ENCODE assay signal across 31 mouse cellular contexts in genomic region chr12:107844631-107845030, GRCm38 (mm10).
DNase-seq lines count a peak whose midpoint lies in the region; ATAC-seq lines count a peak whose summit lies in the region.
"Had no signal": no experiment of that assay in that cellular context is flagged by ENCODE, and none has a peak within 500 bp of the region (broad histone marks: within the 10 kb centered on the region; RNA-seq: fewer than 3 reads in every experiment).

No protein-coding gene starts in this region.

- WGBS in heart, embryonic 11.5 days (ENCODE audit: insufficient replicate concordance) = 79% methylated on average over 5 of the region's 5 CpGs

- intact Hi-C loops in left cerebral cortex, postnatal 25 days (cut with DNase I) = no loop called here

- H3K36me3 ChIP-seq in heart, embryonic 11.5 days (ENCODE audit: control insufficient read depth, insufficient read depth, low read length) = no peaks in the 10 kb centered on the region
- H3K36me3 ChIP-seq: embryonic facial prominence, embryonic 10.5 days; embryonic facial prominence, embryonic 13.5 days; forebrain, embryonic 12.5 days; forebrain, embryonic 15.5 days; G1E; heart, embryonic 13.5 days had no signal

- DNase-seq in heart, adult 11 months = peak; percentile 57
- peak; percentile 42 for DNase-seq in layer of hippocampus, adult 9-11 months
- no peak for DNase-seq in layer of hippocampus, adult 11-12 months (ENCODE audit: low spot score)
- peak; percentile 8 to 52 for DNase-seq in left cerebral cortex, postnatal 25 days (ENCODE audit: low spot score in 2 of 2)
- no peak for DNase-seq in left cerebral cortex, adult 11 months (ENCODE audit: low spot score)
- peak; percentile 29 for DNase-seq in brain, adult 2 months (ENCODE audit: low read depth, low spot score)
- DNase-seq: adrenal gland, postnatal 10 days; adrenal gland, postnatal 36 days; B cell, adult 2 months; cerebellum, adult 11 months; cerebellum, adult 2 months; cerebellum, adult 9-11 months; cerebellum, postnatal 25 days; embryo, embryonic 11 days; gastrocnemius, adult 2 months; gastrocnemius, postnatal 14 days; heart, adult 18-20 months; heart, postnatal 14 days; heart, postnatal 4 days had no signal

- ATAC-seq in heart, embryonic 11.5 days (replicated peaks; ENCODE audit: insufficient number of reproducible peaks, low FRiP score, low TSS enrichment) = no peak
- ATAC-seq: forebrain, embryonic 15.5 days; hindbrain, postnatal 0 days; Patski had no signal

- no peak overlapping the region for H3K9ac ChIP-seq in heart, embryonic 11.5 days (ENCODE audit: low read depth, low read length)
- H3K9ac ChIP-seq: embryonic facial prominence, embryonic 13.5 days; forebrain, embryonic 12.5 days; forebrain, embryonic 15.5 days; heart, embryonic 13.5 days; hindbrain, embryonic 14.5 days had no signal

- H3K27ac ChIP-seq in heart, embryonic 11.5 days (ENCODE audit: low read depth, low read length) = no peak overlapping the region
- H3K27ac ChIP-seq: embryonic facial prominence, embryonic 10.5 days; embryonic facial prominence, embryonic 13.5 days; forebrain, embryonic 12.5 days; forebrain, embryonic 15.5 days; gastrocnemius, adult 2 months; heart, embryonic 13.5 days; hindbrain, embryonic 14.5 days; hindbrain, postnatal 0 days had no signal

- no peaks in the 10 kb centered on the region for H3K27me3 ChIP-seq in heart, embryonic 11.5 days (ENCODE audit: control insufficient read depth, insufficient read depth, low read length)
- H3K27me3 ChIP-seq: CH12.LX; embryonic facial prominence, embryonic 13.5 days; forebrain, embryonic 12.5 days; forebrain, embryonic 15.5 days had no signal

- H3K4me2 ChIP-seq in heart, embryonic 11.5 days = no peak overlapping the region
- H3K4me2 ChIP-seq: embryonic facial prominence, embryonic 13.5 days; forebrain, embryonic 12.5 days; forebrain, embryonic 15.5 days; heart, embryonic 13.5 days; hindbrain, embryonic 14.5 days had no signal

- H3K4me3 ChIP-seq in heart, embryonic 11.5 days (ENCODE audit: low read depth, low read length) = no peak overlapping the region
- H3K4me3 ChIP-seq: embryonic facial prominence, embryonic 10.5 days; embryonic facial prominence, embryonic 13.5 days; erythroblast, embryonic 14.5 days; forebrain, embryonic 12.5 days; forebrain, embryonic 15.5 days; gastrocnemius, adult 2 months; heart, embryonic 13.5 days had no signal

- H3K4me1 ChIP-seq in heart, embryonic 11.5 days (ENCODE audit: control insufficient read depth, insufficient read depth, low read length) = no peaks in the 10 kb centered on the region
- H3K4me1 ChIP-seq: embryonic facial prominence, embryonic 13.5 days; forebrain, embryonic 12.5 days; forebrain, embryonic 15.5 days; heart, embryonic 13.5 days had no signal

- no peaks in the 10 kb centered on the region for H3K9me3 ChIP-seq in heart, embryonic 11.5 days (replicated peaks; ENCODE audit: control insufficient read depth, low read length)
- H3K9me3 ChIP-seq: embryonic facial prominence, embryonic 10.5 days; embryonic facial prominence, embryonic 13.5 days; forebrain, embryonic 12.5 days; forebrain, embryonic 15.5 days; heart, embryonic 13.5 days had no signal

Comparison
In these comparisons a context has a peak if more than half of its experiments do, and no peak if none do; other contexts are left out.
1. DNase-seq: peak in heart, adult 11 months (single experiment), layer of hippocampus, adult 9-11 months (single experiment), left cerebral cortex, postnatal 25 days (2 of 2) and brain, adult 2 months (single experiment); none in layer of hippocampus, adult 11-12 months (single experiment) and left cerebral cortex, adult 11 months (single experiment).